Mouse (Mus musculus): ENCODE results near the gene Mymx.
A peak's percentile ranks its signal among the peaks of the same experiment; 100 is the strongest.

The Mymx gene

DNA sequence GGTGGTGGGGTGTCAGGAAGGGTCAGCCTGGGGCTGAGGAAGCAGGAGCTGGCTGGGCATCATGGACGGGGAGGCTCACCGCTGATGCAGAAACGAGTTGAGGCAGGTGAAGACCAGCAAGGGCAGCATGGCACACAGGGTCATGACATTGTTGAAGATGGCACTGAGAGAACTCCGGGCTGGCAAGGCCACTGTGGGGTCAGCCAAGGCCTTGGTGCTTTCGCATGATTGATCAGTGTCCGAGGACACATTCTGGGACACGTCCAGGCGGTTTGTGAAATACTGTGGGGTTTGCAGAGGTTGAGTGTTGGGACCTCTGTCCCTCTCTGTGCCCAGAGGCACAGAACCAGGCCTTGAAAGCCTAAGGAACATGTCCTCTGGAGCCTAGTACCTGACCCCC lies 12.1 kb downstream of the Mymx start:
- no peak for DNase-seq (ENCODE audit: low spot score)

DNA sequence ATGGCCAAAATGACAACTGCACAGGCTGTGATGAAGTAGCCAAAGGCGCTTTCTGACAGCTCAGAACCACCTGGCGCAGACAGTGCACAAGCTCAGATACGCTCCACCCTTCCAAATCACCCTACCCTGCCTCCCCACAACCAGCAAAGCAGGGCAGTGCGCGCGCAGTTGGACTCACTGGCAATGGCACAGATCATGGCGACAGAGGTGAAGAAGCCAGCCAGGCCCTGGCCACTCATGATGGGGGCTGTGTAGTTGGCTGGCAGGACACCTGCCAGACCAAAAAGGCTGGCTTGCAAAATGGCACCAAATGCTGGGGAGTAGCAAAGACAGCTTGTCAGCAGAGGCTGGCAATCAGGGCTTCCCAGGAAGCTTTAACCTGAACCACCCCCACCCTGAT lies 12.7 kb downstream of the Mymx start:
- DNase-seq (ENCODE audit: low spot score), result no peak

DNA sequence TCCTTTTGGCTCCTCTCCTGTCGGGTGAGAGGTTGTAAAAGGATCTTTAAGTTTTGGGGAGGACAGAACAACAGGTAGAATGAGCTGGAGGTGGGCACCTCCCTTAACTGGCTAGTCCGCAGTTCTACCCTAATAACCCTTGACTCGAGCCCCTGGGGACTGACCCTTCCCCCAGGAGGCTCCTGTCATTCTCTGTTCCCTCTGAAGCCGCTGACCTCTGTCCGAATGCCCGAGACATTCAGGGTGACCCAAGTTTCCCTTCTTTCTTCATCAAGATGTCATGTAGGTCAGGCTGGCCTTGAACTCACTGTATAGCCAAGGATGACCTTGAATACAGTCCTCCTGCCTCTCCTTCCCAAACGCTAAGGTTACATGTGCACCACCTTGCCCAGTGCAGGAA lies 13.5 kb downstream of the Mymx start:
- no peak for DNase-seq (ENCODE audit: low spot score)

DNA sequence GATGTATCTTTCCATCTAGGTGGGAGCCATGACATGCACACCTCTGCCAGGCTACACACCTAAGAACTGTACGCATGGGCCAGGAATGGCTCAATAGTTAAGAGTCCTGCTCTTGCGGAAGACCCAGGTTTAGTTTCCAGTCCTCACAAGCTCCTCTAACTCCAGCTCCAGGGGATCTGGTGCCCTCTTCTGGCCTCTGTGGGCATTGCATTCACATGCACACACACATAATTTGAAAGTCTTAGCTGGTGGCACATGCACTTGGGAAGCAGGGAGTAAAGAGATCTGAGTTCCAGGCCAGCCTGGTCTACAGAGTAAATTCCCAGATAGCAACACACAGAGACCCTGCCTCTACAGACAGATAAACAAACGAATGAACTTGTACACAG lies 15.5 kb downstream of the Mymx start:
- DNase-seq (ENCODE audit: low spot score), result no peak

DNA sequence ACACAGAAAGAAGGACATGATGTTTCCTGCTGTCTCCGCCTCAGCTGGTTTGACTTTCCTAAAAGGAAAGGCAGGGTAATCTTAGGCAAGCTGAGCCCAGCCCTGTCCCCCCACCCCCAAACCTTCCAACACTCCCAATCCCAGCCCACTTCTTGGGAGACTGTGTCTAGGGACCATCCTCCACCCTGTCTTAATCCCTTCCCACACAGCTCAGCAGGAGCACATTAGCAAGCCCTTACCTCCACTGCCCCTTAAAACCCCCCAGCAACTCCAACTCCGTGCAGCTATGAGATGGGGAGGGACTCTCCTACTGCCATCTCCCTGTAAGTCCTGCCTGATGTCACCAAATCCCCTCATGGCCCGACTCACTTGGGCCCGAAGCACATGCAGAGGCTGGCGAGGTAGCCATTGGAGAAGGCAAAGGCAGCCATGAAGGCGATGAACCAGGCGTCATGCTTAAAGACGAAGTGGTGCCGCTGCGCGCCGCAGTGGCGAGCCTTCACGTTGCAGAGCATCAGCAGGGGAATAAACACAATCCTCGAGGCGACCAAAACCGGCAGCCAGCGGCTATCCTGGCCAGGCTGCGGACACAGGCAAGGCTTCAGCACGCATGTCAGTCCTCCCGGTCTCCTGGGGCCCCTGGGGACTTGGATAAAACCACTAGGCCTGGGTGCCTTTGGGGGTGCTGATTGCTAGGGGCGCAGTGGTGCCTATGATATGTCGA lies 16.0 kb downstream of the Mymx start:
- no peak for DNase-seq (ENCODE audit: low spot score)

DNA sequence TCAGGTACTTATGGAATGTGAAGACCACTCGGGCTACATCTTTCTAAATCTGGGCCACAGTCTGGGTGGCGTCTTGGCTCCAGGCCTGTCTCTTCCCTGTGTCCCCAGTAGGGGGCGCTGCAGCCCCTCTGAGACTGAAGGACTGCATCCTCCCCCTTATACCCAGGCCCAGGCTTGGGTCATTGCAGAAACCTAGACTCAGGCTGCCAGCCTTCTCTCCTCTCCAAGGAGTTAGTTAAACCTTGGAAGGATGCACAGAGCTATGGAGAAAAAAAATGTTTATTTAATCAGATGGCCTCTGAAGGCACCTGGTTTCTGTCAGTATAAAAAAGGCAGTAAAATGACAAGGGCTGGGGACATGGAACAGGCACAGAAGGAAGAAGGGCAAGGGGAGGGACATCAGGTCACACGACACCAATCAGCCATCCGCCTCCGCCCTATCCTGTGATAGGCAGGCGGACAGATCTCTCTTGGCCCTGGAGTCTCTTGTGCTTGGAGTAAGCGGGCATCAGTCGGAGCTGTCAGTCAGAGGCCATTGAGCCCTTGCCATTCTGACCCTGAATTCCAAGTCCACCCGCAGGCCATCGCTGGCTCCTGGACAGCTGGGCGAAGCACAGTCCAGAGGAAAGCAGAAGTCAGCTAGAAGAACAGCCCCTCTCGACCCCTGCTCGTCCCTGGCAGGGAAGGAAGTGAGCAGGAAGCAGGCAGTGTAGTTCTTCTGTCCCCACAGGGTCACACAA lies 16.8 kb downstream of the Mymx start:
- DNase-seq (ENCODE audit: low spot score), result peak; percentile 90

DNA sequence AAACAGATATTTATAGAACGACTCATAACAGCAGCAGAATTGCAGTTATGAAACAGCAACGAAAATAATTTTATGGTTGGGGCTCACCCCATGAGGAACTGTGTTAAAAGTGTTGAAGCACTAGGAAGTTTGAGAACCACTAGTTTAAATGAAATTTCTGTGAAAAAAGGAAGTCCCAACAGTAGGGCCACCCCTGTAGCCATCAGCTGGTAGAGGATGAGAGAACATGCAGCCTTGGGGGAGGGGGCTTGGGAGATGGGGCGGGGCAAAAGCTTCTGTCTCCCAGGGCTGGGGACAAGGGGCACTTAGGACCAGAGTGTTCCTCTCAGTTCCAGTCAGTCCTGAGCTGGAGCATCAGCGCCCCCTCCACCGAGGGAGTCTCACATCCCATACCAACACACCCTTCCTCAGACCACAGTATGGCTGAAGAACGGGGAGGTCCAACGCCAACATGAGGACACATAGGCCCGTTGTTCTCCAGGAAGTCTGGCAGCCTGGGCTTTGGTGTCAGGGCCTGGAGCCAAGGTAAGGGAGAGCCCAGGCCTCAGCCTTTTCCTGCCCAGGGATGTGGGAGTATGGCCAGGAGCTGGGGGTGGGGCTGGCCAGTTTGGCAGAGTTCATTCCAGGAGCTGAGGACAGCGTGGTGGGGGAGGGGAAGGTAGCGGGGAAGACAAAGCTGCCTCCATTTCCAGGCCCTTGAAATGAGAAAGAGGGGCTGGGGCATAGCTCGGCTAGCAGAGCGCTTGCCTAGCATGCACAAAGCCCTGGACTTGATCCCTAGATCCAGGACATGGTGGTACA lies 17.6 kb downstream of the Mymx start:
- DNase-seq (ENCODE audit: low spot score), result no peak

DNA sequence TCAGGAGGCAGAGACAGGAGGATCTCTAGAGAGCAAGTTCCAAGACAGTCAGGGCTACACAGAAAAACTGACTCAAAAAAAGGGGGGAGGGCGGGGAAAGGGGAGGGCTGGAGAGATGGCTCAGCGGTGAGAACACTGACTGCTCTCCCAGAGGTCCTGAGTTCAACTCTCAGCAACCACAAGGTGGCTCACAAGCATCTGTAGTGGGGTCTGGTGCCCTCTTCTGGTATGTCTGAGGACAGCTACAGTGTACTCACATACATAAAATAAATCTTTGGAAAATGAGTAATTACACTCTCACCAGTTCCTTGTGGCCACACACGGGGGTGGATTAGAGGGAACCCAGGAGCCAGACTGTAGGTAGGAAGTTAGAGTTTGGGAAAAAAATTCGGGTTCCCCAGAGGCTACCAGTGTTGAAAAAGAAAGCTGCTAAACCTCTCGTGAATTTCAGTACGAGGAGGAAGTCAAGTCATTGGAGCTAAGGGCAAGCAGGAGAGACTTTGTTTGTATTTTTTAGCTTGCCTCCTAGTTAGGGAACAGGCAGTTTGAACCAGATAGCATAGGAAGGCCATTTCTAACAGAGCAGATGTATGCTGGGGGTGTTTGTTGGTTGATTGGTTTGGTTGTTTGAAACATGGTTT lies 19.1 kb downstream of the Mymx start:
- no peak for DNase-seq (ENCODE audit: low spot score)

DNA sequence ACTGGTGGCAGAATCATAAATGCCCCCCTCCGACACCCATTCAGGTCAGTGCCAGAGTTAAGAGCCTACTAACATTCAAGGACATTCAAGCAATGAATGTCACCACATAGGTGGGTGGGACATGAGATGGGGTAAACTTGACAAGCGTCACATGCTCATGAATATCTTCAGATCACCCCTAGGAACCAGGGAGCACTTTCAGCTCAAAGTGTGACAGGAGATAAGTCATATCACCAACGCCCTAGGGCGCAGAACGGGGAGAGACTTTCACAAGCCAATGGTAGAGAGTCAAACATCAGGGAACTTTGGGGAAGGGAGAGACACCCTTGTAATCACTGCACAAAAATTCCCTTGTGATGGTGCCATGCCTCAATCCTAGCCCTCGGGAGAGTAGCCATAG lies 19.7 kb downstream of the Mymx start:
- no peak for DNase-seq (ENCODE audit: low spot score)

DNA sequence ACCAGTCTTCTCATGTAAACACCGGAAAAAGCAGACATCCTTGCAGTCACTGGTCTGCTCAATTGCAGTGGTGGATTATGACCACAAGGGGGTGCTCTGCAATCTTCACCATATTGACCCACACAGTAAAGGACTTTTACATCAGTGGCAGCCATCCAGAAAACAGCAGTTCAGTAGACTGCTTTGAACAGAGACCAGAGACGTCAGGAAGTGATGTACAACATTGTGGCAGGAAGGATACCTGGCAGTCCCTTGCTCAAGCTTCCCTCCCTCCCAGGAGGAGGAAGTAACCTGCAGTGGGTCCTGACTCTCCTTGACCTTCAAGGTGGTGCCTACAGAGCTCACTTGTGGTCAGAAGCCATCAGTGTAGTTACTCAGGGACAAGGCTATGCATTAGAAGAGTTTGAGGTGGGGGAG lies 20.3 kb downstream of the Mymx start:
- DNase-seq (ENCODE audit: low spot score), result peak; percentile 88

DNA sequence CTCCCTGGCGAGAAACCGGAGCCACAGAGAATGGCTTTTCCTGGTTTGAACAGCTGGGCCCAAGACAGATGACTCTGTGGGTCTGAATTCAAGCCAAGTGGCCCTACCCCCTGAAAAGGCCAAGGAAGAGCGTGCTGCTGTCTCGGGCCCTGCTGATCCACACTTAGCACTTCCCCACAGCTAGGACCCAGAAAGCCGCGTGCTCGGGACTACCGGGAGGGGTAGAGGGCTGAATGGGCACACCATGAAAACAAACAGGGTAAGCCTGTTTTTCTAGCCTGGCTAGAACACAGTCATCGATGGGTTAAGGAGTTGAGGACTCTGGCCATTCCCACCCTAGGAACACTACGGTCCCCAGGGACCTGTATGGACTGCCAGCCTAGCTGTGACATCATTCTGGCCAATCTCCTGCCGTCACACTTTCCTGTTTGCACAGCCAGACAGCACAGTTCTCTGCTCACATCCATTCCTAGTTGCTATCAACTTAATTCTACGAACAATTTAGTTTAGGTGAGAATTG lies 20.9 kb downstream of the Mymx start:
- DNase-seq (ENCODE audit: low spot score), result no peak

DNA sequence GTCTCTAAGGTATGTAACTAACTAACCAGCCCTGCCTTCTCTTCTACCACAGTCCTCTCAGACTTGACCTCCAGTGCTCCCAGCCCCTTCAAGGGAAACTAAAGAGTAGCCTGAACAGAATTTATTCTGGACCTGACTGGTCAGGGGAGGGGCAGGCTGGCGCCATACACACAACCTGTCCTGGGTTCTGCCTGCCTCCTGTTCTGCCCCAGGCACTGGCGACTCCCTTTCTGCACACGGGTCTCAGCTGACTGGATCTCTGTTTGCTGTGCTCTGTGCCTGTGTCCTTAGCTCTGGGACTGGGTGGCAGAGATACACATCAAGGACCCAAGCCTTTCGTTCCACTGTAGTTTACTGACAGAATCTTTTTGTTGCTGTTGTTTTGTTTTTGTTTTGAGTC lies 22.3 kb downstream of the Mymx start:
- DNase-seq (ENCODE audit: low spot score), result no peak

DNA sequence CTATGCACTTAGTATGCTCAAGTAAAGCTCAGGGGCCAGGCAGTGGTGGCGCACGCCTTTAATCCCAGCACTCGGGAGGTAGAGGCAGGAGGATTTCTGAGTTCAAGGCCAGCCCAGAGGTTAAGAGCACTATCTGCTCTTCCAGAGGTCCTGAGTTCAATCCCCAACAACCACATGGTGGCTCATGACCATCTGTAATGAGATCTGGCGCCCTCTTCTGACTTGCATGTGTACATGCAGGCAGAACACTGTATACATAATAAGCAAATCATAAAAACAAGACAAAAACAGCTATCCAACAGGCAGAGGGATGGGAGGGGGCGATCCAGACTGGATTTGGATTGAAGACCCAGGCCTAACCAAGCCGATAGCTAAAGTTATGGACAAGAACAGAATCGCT lies 23.1 kb downstream of the Mymx start:
- no peak for DNase-seq (ENCODE audit: low spot score)

DNA sequence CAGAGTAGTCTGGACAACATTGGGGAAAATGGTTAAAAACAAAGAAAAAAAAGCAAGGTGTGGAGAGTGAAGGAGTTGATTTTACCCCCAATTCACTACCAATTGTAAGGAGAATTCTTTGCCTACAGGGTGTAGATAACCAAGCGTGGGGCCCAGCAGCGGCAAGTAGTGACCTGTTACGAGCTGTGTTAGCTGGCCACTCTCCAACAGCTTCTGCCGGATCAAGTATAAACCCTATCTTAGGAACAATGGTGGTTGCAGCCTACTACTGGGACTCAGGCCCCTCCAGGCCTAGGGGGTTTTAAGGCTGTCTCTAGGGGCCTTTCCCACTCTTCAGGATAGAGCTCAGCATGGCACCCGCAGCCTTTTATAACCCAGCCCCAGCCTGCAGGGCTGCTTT lies 23.7 kb downstream of the Mymx start:
- DNase-seq (ENCODE audit: low spot score), result no peak

DNA sequence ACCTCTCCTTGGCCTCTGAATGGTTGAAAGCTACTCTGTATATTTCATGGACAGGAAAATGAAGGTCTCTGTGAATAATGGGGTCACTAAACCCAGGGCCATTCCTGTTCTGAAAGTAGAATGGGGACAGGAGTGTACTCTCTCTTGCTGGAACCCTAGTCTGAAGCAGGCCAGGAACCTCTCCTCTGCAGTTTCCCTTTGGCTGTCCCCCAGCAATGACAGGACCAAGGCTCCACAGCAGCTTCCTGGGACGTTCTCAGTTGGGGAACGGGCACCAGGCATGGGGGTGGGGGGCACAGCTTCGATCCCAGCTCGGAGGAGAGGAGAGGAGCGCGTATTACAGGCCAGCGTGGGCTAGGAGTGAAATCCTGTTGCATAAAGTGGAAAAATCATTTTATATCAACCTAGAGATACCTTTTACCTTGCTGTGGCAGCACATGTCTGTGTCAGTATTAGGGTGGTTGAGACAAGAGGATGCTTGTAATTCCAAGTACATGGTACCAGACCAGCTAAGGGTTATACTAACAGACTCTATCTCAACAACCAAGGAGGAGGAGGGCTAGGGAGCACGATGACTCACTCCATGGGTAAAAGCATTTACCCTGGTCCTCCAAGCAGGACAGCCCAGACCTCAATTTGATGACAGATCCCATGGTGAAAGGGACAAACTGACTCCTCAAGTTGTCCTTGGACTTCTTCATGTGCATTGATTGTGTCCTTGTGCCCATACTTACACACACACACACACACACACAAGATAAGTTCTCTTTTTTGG lies 26.6 kb downstream of the Mymx start:
- DNase-seq (ENCODE audit: low spot score), result no peak

DNA sequence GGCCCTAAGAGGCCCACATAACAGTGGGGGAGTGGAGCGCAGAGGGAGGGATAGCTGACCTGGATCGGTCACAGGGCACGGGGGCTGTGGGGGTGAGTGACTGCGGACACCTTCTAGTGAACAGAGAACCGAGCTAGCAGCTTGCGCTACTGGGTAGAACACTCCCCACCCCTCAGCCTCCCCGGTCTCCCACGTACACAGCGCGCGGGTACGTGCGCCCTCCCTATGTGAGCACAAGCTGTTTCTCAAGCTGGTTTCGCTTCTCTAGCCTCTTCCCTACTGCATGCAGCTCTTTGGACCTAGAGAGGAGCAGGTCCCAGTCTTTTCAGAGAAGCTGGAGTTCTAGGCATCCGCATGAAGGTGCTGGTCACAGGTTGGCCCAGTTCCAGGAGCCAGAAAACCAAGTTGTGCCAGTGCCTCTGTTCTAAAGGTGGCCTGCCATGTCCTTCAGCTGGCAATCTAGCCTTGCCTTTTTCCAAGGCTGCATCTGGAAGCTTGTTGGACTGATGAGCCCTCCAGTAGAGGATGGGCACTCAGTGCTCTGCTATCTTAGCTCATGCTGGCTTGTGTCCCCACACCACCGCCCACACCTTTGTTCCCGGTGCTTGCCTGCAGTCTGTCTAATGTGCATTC lies 27.7 kb downstream of the Mymx start:
- peak; percentile 68 for DNase-seq (ENCODE audit: low spot score)

DNA sequence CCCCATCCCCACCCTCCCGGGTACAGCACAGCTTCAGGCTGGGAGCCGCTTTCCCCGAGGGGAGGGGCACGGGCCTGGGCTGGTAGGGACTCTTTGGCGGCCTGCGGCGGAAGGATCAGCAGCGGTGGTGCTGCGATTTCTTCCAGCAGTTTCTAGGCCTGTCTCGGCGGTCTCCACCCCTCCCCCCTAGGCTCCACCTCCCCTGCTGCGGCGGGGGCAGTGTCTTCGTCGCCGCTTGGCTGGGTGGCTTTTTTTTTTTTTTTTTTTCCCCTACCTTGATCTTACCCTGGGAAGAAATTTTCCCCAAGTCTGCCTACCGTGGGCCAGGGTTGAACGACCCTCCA lies 28.1 kb downstream of the Mymx start:
- peak; percentile 94 for DNase-seq (ENCODE audit: low spot score)

DNA sequence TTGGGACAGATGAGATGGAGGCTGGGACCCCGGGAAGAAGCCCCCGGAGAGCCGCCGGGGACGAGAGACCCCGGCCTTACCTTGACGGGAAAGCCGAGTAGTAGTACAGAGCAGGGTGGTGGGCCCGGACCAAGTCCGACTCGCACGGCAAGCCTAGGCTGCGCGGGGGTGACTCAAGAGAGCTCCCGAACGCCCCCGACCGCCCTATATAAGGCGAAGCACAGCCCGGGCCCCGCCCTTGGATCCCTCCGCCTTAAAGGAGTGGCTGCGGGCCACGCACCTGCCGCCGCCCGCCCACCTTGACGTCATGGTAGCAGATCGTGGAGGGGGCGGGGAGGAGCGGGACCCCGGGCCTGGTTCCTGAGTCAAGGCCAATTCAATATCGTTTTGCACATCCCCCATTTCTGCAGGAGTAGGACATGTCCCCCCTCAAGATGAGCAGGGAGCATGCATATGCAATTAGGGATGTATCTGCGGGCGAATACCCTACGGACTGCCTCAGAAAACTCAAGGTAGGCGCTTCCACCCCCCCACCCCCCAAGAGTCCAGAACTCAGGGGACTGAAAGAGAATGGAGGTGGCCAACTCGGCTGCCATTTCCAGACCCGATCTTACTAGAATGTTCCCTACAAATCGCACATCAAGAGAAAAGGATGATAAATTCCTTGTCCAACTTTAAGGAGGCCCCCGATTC lies 28.7 kb downstream of the Mymx start, which contains the start of gene Hsp90ab1:
Hsp90ab1 (minus strand) TSS at position 185 of the 693 bp plus-strand sequence.
- DNase-seq (ENCODE audit: low spot score), result peak; percentile 99

DNA sequence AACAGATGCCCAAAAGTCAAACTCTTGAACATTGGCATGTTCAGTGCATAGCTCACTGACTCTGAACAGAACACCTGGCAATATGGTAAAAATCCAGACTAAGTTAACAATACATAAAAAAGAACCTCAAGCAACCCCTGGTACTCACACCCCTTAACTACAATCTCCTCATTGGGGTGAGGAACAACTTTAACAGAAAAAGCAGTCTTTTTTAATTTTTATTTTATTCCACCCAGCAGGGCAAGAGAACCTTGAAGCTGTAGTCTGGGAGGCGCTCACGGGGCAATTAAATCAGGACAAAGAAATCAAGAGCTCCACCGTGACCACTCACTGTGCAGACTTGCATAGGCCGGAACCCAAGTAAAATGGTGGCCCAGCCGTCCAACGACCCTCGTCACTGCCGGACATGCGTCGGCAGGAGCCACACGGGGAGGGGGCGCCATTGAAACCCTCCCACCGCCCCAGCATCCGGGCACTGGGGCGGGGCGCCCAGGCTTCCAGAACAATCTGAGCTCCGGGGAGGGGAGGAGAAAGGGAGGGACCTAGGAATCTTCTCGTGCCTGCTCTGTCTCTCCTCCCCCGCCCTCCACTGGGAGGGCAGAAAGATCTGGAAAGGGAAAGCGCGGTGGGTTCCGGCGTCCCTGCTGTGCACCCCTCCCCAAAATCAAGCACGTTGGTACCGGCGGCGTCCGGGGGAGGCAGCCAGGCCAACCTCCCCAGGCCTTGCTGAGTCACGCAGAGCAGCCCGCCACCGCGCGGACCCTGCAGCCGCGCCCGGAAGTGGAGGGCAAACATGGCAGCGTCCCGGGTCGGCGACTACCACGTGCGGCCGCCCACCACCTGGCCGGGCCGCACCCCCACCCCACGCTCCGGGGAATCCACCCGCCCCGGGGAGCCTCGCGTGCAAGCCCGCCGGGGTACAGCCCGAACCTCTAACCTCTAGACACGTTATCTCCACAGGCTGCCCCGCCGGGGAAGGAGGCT lies 29.5 kb downstream of the Mymx start:
- DNase-seq (ENCODE audit: low spot score), result peak; percentile 91

Measured in embryo, embryonic 10.5 days (tissue).